Mouse (Mus musculus) heart, embryonic 13.5 days (tissue): ENCODE data around the gene Anxa9. TPM values are rescaled to one million over a fixed set of nuclear protein-coding genes. Genes with fewer than 3 reads are reported as not detected.
"Not testable (repeated sequence)": the region's sequence is repeated elsewhere in the genome, so short reads cannot be mapped to it uniquely, and the experiment has no call there.

ENCODE experiments used
- ATAC-seq: fragments of 200-750 bp; cut with Nextera tagmentation; 2 replicates; pipeline ENCODE4 v1.8.0; 2017; ENCODE audit warnings: moderate TSS enrichment; ENCODE audit not compliant: insufficient number of reproducible peaks, low FRiP score, low TSS enrichment; ENCODE audit errors: extremely low read depth
- H3K27ac ChIP-seq: fragments of 300-500 bp; sonication (generic); replicated peaks from 2 replicates; pipeline ENCODE4 v1.5.1; 2015; ENCODE audit warnings: moderate library complexity, mild to moderate bottlenecking, inconsistent platforms
- H3K27me3 ChIP-seq: fragments of 300-500 bp; sonication (generic); replicated peaks from 2 replicates; pipeline ENCODE4 v1.6.1; 2015; ENCODE audit warnings: mild to moderate bottlenecking, inconsistent platforms
- H3K36me3 ChIP-seq: fragments of 300-500 bp; sonication (generic); 2 replicates; pipeline ENCODE4 v1.6.1; 2015; ENCODE audit warnings: mild to moderate bottlenecking, inconsistent platforms
- H3K4me1 ChIP-seq: fragments of 300-500 bp; sonication (generic); 2 replicates; pipeline ENCODE4 v1.6.1; 2015; ENCODE audit warnings: inconsistent platforms
- H3K4me2 ChIP-seq: fragments of 300-500 bp; sonication (generic); 2 replicates; pipeline ENCODE4 v1.6.1; 2015; ENCODE audit warnings: inconsistent platforms, mild to moderate bottlenecking, moderate library complexity
- H3K4me3 ChIP-seq: fragments of 300-500 bp; sonication (generic); 2 replicates; pipeline ENCODE4 v1.5.1; 2015; ENCODE audit warnings: moderate library complexity, mild to moderate bottlenecking, inconsistent platforms
- H3K9ac ChIP-seq: fragments of 300-500 bp; sonication (generic); 2 replicates; pipeline ENCODE4 v1.6.1; 2015; ENCODE audit warnings: inconsistent platforms, mild to moderate bottlenecking, moderate library complexity
- H3K9me3 ChIP-seq: fragments of 300-500 bp; sonication (generic); 2 replicates; pipeline ENCODE4 v1.6.1; 2016; ENCODE audit warnings: inconsistent platforms
- WGBS: fragments of 180-500 bp; shearing (Covaris S2); methylation state at CpG from one replicate; pipeline ENCODE4 v1.1.7; 2015; ENCODE audit warnings: mixed read lengths; 5-methylcytosine and 5-hydroxymethylcytosine counted together
- polyA plus RNA-seq: library from polyadenylated mRNA; unstranded; fragments of >200 nt; fragmentation: Nextera tagmentation; extraction: Ambion mirVana; gene quantifications from 2 replicates; pipeline ENCODE4 v1.2.1, GENCODE M21; 2015

The Anxa9 gene
- 0.90 and 1.1 TPM in 2 replicates for polyA plus RNA-seq

GRCm38 (mm10) chr3:95307100-95307499 is at the start of gene Anxa9:
Anxa9 (minus strand) TSS chr3:95307176.
- no peak within 1 kb of the TSS for H3K4me3 ChIP-seq
- H3K4me1 ChIP-seq = peaks cover 10% of the 10 kb centered on the region
- H3K36me3 ChIP-seq = no peaks in the 10 kb centered on the region
- no peaks in the 10 kb centered on the region for H3K27me3 ChIP-seq
- no peaks in the 10 kb centered on the region for H3K9me3 ChIP-seq
- 0 out of 2 replicates have a peak, but pooled peaks have one; percentile 17 for ATAC-seq
- H3K9ac ChIP-seq = no peak within 1 kb of the TSS
- H3K27ac ChIP-seq = no peak within 1 kb of the TSS
- WGBS = 47% methylated on average over 7 of the region's 7 CpGs
- H3K4me2 ChIP-seq = no peak within 1 kb of the TSS

GRCm38 (mm10) chr3:95355911-95356544 is 49.1 kb upstream of the Anxa9 start:
- Histone ChIP-seq H3K36me3 (peaks cover 28% of the 10 kb centered on the region), H3K9ac (peak overlapping the region; percentile 83), H3K4me3 (peak overlapping the region; percentile 58), H3K4me2 (peak overlapping the region; percentile 62)
- 22% methylated on average over 12 of the region's 19 CpGs for WGBS
- H3K4me1 ChIP-seq, H3K27ac ChIP-seq, H3K9me3 ChIP-seq, H3K27me3 ChIP-seq, ATAC-seq: not testable (repeated sequence)

- no peak overlapping the region for H3K27ac ChIP-seq
- H3K36me3 ChIP-seq = peaks cover 92% of the 10 kb centered on the region
- ATAC-seq = no peak
- H3K4me3 ChIP-seq = no peak overlapping the region
- no peaks in the 10 kb centered on the region; the same call in 1 of the 2 replicates for H3K9me3 ChIP-seq
- H3K9ac ChIP-seq = no peak overlapping the region
- no peaks in the 10 kb centered on the region for H3K4me1 ChIP-seq
- H3K27me3 ChIP-seq = no peaks in the 10 kb centered on the region
- no peak overlapping the region for H3K4me2 ChIP-seq
Observed at GRCm38 (mm10) chr3:95349491-95349890, 42.5 kb upstream of the Anxa9 start.

- not testable (repeated sequence) for H3K27me3 ChIP-seq, ATAC-seq, H3K4me1 ChIP-seq, H3K27ac ChIP-seq, H3K4me2 ChIP-seq, H3K4me3 ChIP-seq, H3K9me3 ChIP-seq, H3K9ac ChIP-seq
- H3K36me3 ChIP-seq = peaks cover 92% of the 10 kb centered on the region
- WGBS = 94% methylated on average over 5 of the region's 5 CpGs
Observed at GRCm38 (mm10) chr3:95348343-95348742, 41.4 kb upstream of the Anxa9 start.

- Histone ChIP-seq H3K4me3 (no peak overlapping the region), H3K9ac (no peak overlapping the region), H3K4me2 (no peak overlapping the region), H3K27ac (no peak overlapping the region), H3K4me1 (no peaks in the 10 kb centered on the region), H3K36me3 (peaks cover 93% of the 10 kb centered on the region), H3K27me3 (no peaks in the 10 kb centered on the region), H3K9me3 (no peaks in the 10 kb centered on the region; the same call in 1 of the 2 replicates)
- no peak for ATAC-seq
- 90% methylated on average over 7 of the region's 7 CpGs for WGBS
Observed at GRCm38 (mm10) chr3:95346454-95346853, 39.5 kb upstream of the Anxa9 start.

- not testable (repeated sequence) for H3K27me3 ChIP-seq, H3K4me3 ChIP-seq, ATAC-seq, H3K9me3 ChIP-seq, H3K4me2 ChIP-seq, H3K27ac ChIP-seq, H3K4me1 ChIP-seq, H3K9ac ChIP-seq
- 93% methylated on average over 9 of the region's 9 CpGs for WGBS
- H3K36me3 ChIP-seq = peaks cover 94% of the 10 kb centered on the region
Observed at GRCm38 (mm10) chr3:95343356-95344000, 36.5 kb upstream of the Anxa9 start.

GRCm38 (mm10) chr3:95338251-95338650 is 31.3 kb upstream of the Anxa9 start:
- Histone ChIP-seq H3K27ac (no peak overlapping the region), H3K9me3 (no peaks in the 10 kb centered on the region), H3K4me1 (no peaks in the 10 kb centered on the region), H3K9ac (no peak overlapping the region), H3K36me3 (peaks cover 100% of the 10 kb centered on the region), H3K4me3 (no peak overlapping the region), H3K27me3 (no peaks in the 10 kb centered on the region), H3K4me2 (no peak overlapping the region)
- 91% methylated on average over 4 of the region's 4 CpGs for WGBS
- ATAC-seq = no peak

GRCm38 (mm10) chr3:95337345-95337744 is 30.4 kb upstream of the Anxa9 start:
- WGBS = 88% methylated on average over 4 of the region's 4 CpGs
- H3K27ac ChIP-seq = no peak overlapping the region
- no peak for ATAC-seq

GRCm38 (mm10) chr3:95331528-95331927 is 24.6 kb upstream of the Anxa9 start:
- H3K27ac ChIP-seq = no peak overlapping the region
- H3K27me3 ChIP-seq = no peaks in the 10 kb centered on the region
- H3K4me2 ChIP-seq = no peak overlapping the region
- WGBS = 60% methylated on average over 1 of the region's 1 CpGs
- ATAC-seq = no peak
- peaks cover 98% of the 10 kb centered on the region for H3K36me3 ChIP-seq
- H3K4me3 ChIP-seq = no peak overlapping the region
- no peak overlapping the region for H3K9ac ChIP-seq
- no peaks in the 10 kb centered on the region for H3K9me3 ChIP-seq
- no peaks in the 10 kb centered on the region for H3K4me1 ChIP-seq

More at GRCm38 (mm10) chr3:95337345-95337744, 30.4 kb upstream of the Anxa9 start:
- H3K4me2 ChIP-seq = no peak overlapping the region
- H3K9ac ChIP-seq = no peak overlapping the region
- H3K4me1 ChIP-seq = no peaks in the 10 kb centered on the region
- H3K9me3 ChIP-seq = no peaks in the 10 kb centered on the region
- H3K36me3 ChIP-seq = peaks cover 100% of the 10 kb centered on the region
- no peak overlapping the region for H3K4me3 ChIP-seq
- H3K27me3 ChIP-seq = no peaks in the 10 kb centered on the region

- Histone ChIP-seq H3K4me2 (no peak overlapping the region), H3K9me3 (no peaks in the 10 kb centered on the region), H3K36me3 (peaks cover 98% of the 10 kb centered on the region), H3K27me3 (no peaks in the 10 kb centered on the region), H3K4me1 (no peaks in the 10 kb centered on the region), H3K9ac (no peak overlapping the region), H3K27ac (no peak overlapping the region), H3K4me3 (no peak overlapping the region)
- no peak for ATAC-seq
- WGBS = 80% methylated on average over 1 of the region's 1 CpGs
Observed at GRCm38 (mm10) chr3:95328803-95329404, 21.9 kb upstream of the Anxa9 start.

- Histone ChIP-seq H3K27me3 (no peaks in the 10 kb centered on the region), H3K9ac (no peak overlapping the region), H3K4me1 (peaks cover 7% of the 10 kb centered on the region), H3K9me3 (no peaks in the 10 kb centered on the region), H3K4me3 (no peak overlapping the region), H3K4me2 (no peak overlapping the region), H3K36me3 (peaks cover 99% of the 10 kb centered on the region), H3K27ac (no peak overlapping the region)
- 91% methylated on average over 6 of the region's 6 CpGs for whole genome bisulfite sequencing
- ATAC-seq = no peak
Observed at GRCm38 (mm10) chr3:95324454-95325144, 17.6 kb upstream of the Anxa9 start.
